Mouse (Mus musculus) embryonic facial prominence, embryonic 11.5 days (tissue): Measurements from ENCODE around the gene Cntnap1. TPM values are rescaled to one million over a fixed set of nuclear protein-coding genes. Genes with fewer than 3 reads are reported as not detected.

ENCODE experiments used
- ATAC-seq: fragments of 200-750 bp; cut with Nextera tagmentation; replicated peaks from 2 replicates; pipeline ENCODE4 v1.8.0; 2017; ENCODE audit warnings: low read depth; ENCODE audit not compliant: insufficient number of reproducible peaks, low FRiP score, low TSS enrichment
- DNase-seq: peaks from one replicate; pipeline ENCODE4 v3.0.0-alpha.2; 2015; ENCODE audit warnings: low spot score
- H3K27ac ChIP-seq: fragments of 300-500 bp; sonication (generic); replicated peaks from 2 replicates; pipeline ENCODE4 v1.5.1; 2014; ENCODE audit warnings: mild to moderate bottlenecking, low read depth, low read length, control low read depth
- H3K27me3 ChIP-seq: fragments of 300-500 bp; sonication (generic); 2 replicates; pipeline ENCODE4 v1.6.1; 2014; ENCODE audit warnings: mild to moderate bottlenecking, low read length, moderate library complexity, mixed read lengths; ENCODE audit not compliant: control insufficient read depth, insufficient read depth
- H3K36me3 ChIP-seq: fragments of 300-500 bp; sonication (generic); replicated peaks from 2 replicates; pipeline ENCODE4 v1.6.1; 2014; ENCODE audit warnings: low read depth, mild to moderate bottlenecking, low read length, moderate library complexity, mixed read lengths; ENCODE audit not compliant: control insufficient read depth, insufficient read depth
- H3K4me1 ChIP-seq: fragments of 300-500 bp; sonication (generic); 2 replicates; pipeline ENCODE4 v1.6.1; 2014; ENCODE audit warnings: low read length, mixed read lengths; ENCODE audit not compliant: control insufficient read depth, insufficient read depth
- H3K4me2 ChIP-seq: fragments of 300-500 bp; sonication (generic); 2 replicates; pipeline ENCODE4 v1.6.1; 2014; ENCODE audit warnings: low read depth, mild to moderate bottlenecking, control low read depth, low read length, moderate library complexity
- H3K4me3 ChIP-seq: fragments of 300-500 bp; sonication (generic); 2 replicates; pipeline ENCODE4 v1.5.1; 2014; ENCODE audit warnings: low read depth, low read length, control low read depth
- H3K9ac ChIP-seq: fragments of 300-500 bp; sonication (generic); replicated peaks from 2 replicates; pipeline ENCODE4 v1.6.1; 2014; ENCODE audit warnings: mild to moderate bottlenecking, control low read depth, low read length
- H3K9me3 ChIP-seq: fragments of 300-500 bp; sonication (generic); replicated peaks from 2 replicates; pipeline ENCODE4 v1.6.1; 2016; ENCODE audit warnings: mild to moderate bottlenecking, low read length, inconsistent platforms, mixed read lengths; ENCODE audit not compliant: control insufficient read depth
- WGBS: fragments of 180-500 bp; shearing (Covaris S2); extraction: QIAGEN DNeasy Blood & Tissue Kit; methylation state at CpG from one replicate; pipeline ENCODE4 v1.1.7; 2014; 5-methylcytosine and 5-hydroxymethylcytosine counted together
- polyA plus RNA-seq: library from polyadenylated mRNA; unstranded; fragments of >200 nt; fragmentation: Nextera tagmentation; extraction: Ambion mirVana; gene quantifications from 2 replicates; pipeline ENCODE4 v1.2.1, GENCODE M21; 2014

Cntnap1 gene
- polyA plus RNA-seq, 1 experiment from 2014 or later, result 0.28 TPM

GRCm38 (mm10) chr11:101131701-101132100 is 38.6 kb upstream of the Cntnap1 start:
- ATAC-seq (no peak), DNase-seq (peak; percentile 57)
- no peaks in the 10 kb centered on the region for H3K27me3 ChIP-seq
- peaks cover under 1% of the 10 kb centered on the region for H3K36me3 ChIP-seq
- H3K9me3 ChIP-seq, result no peaks in the 10 kb centered on the region
- no peak overlapping the region for H3K4me3 ChIP-seq
- H3K27ac ChIP-seq, result no peak overlapping the region
- H3K4me2 ChIP-seq, result no peak overlapping the region
- H3K4me1 ChIP-seq, result no peaks in the 10 kb centered on the region
- no peak overlapping the region for H3K9ac ChIP-seq
- WGBS, result 85% methylated on average over 6 of the region's 6 CpGs

GRCm38 (mm10) chr11:101133037-101133436 is 37.3 kb upstream of the Cntnap1 start:
- Histone ChIP-seq H3K9me3 (no peaks in the 10 kb centered on the region), H3K27me3 (no peaks in the 10 kb centered on the region), H3K4me2 (no peak overlapping the region), H3K4me3 (no peak overlapping the region), H3K36me3 (no peaks in the 10 kb centered on the region), H3K4me1 (no peaks in the 10 kb centered on the region), H3K27ac (no peak overlapping the region), H3K9ac (no peak overlapping the region)
- ATAC-seq (no peak), DNase-seq (no peak)
- WGBS, result 85% methylated on average over 12 of the region's 12 CpGs

- Histone ChIP-seq H3K27ac (no peak overlapping the region), H3K4me3 (no peak overlapping the region), H3K27me3 (no peaks in the 10 kb centered on the region), H3K36me3 (no peaks in the 10 kb centered on the region), H3K4me1 (no peaks in the 10 kb centered on the region), H3K4me2 (no peak overlapping the region), H3K9me3 (no peaks in the 10 kb centered on the region), H3K9ac (no peak overlapping the region)
- no peak for DNase-seq
- no peak for ATAC-seq
- WGBS, result 79% methylated on average over 13 of the region's 13 CpGs
Measured at GRCm38 (mm10) chr11:101134217-101134865, 36.0 kb upstream of the Cntnap1 start.

GRCm38 (mm10) chr11:101137000-101137399 is 33.3 kb upstream of the Cntnap1 start:
- ATAC-seq, result no peak
- Histone ChIP-seq H3K4me2 (no peak overlapping the region), H3K27me3 (no peaks in the 10 kb centered on the region; the same call in none of the 2 replicates), H3K9ac (no peak overlapping the region), H3K27ac (no peak overlapping the region), H3K4me3 (no peak overlapping the region), H3K9me3 (no peaks in the 10 kb centered on the region), H3K4me1 (no peaks in the 10 kb centered on the region), H3K36me3 (no peaks in the 10 kb centered on the region)
- no peak for DNase-seq
- 84% methylated on average over 7 of the region's 7 CpGs for WGBS

GRCm38 (mm10) chr11:101138536-101139181 is 31.7 kb upstream of the Cntnap1 start:
- Histone ChIP-seq H3K4me3 (no peak overlapping the region), H3K27ac (no peak overlapping the region), H3K9me3 (no peaks in the 10 kb centered on the region), H3K36me3 (no peaks in the 10 kb centered on the region), H3K9ac (peak overlapping the region; percentile 15; the same call in 1 of the 2 replicates), H3K4me1 (no peaks in the 10 kb centered on the region), H3K4me2 (peak overlapping the region; percentile 20; the same call in 1 of the 2 replicates), H3K27me3 (no peaks in the 10 kb centered on the region; the same call in none of the 2 replicates)
- peak; percentile 66; the same call in 1 of the 2 replicates for ATAC-seq
- peak; percentile 45 for DNase-seq
- WGBS, result 28% methylated on average over 15 of the region's 15 CpGs

- Histone ChIP-seq H3K4me1 (no peaks in the 10 kb centered on the region), H3K4me2 (peak overlapping the region; percentile 37), H3K9me3 (no peaks in the 10 kb centered on the region), H3K36me3 (no peaks in the 10 kb centered on the region), H3K27ac (no peak overlapping the region), H3K4me3 (0 out of 2 replicates have a peak overlapping the region, but pooled peaks have one; percentile 17), H3K9ac (peak overlapping the region; percentile 50), H3K27me3 (no peaks in the 10 kb centered on the region; the same call in none of the 2 replicates)
- ATAC-seq, result no peak
- no peak for DNase-seq
- WGBS, result 45% methylated on average over 27 of the region's 27 CpGs
Measured at GRCm38 (mm10) chr11:101140164-101140819, 30.0 kb upstream of the Cntnap1 start.

- Histone ChIP-seq H3K9ac (no peak overlapping the region), H3K36me3 (no peaks in the 10 kb centered on the region), H3K27me3 (no peaks in the 10 kb centered on the region; the same call in none of the 2 replicates), H3K4me1 (no peaks in the 10 kb centered on the region), H3K4me3 (no peak overlapping the region), H3K27ac (no peak overlapping the region), H3K9me3 (no peaks in the 10 kb centered on the region), H3K4me2 (no peak overlapping the region)
- ATAC-seq, result no peak
- WGBS, result 80% methylated on average over 8 of the region's 8 CpGs
- no peak for DNase-seq
Measured at GRCm38 (mm10) chr11:101141088-101141487, 29.2 kb upstream of the Cntnap1 start.
